Mouse (Mus musculus) lung, adult 2 months (tissue): ENCODE results near the gene Srebf2. TPM values are rescaled to one million over a fixed set of nuclear protein-coding genes. Genes with fewer than 3 reads are reported as not detected.

Experiments used
- DNase-seq: peaks from one replicate; pipeline ENCODE4 v3.0.0; 2022
- H3K4me1 ChIP-seq: fragments of 200-500 bp; 2 replicates; pipeline ENCODE4 v1.6.1; 2011; ENCODE audit warnings: low read length; ENCODE audit not compliant: control insufficient read depth, insufficient read depth
- H3K4me3 ChIP-seq: fragments of 200-500 bp; replicated peaks from 2 replicates; pipeline ENCODE3; 2011; ENCODE audit warnings: low read depth, mild to moderate bottlenecking, control low read depth, low read length; ENCODE audit errors: extremely low read depth
- CTCF ChIP-seq: fragments of 200-500 bp; IDR thresholded peaks from 2 replicates; pipeline ENCODE4 v1.5.1; 2011; ENCODE audit warnings: mild to moderate bottlenecking, low read length, control low read depth; ENCODE audit not compliant: insufficient read depth
- POLR2A ChIP-seq: fragments of 200-500 bp; IDR thresholded peaks from 2 replicates; pipeline ENCODE4 v1.6.1; 2011; ENCODE audit warnings: low read depth, mild to moderate bottlenecking, control low read depth, low read length, borderline replicate concordance; ENCODE audit errors: extremely low read depth
- WGBS: fragments of 180-500 bp; shearing (Covaris S2); methylation state at CpG from one replicate; pipeline ENCODE4 v1.1.7; 2018; 5-methylcytosine and 5-hydroxymethylcytosine counted together
- polyA plus RNA-seq: library from polyadenylated mRNA; depleted of rRNA; stranded (reverse); fragments of >200 nt; gene quantifications from 2 replicates; pipeline ENCODE4 v1.2.3, GENCODE M21; 2012

The Srebf2 gene
- polyA plus RNA-seq, 1 experiment = 261 TPM

DNA sequence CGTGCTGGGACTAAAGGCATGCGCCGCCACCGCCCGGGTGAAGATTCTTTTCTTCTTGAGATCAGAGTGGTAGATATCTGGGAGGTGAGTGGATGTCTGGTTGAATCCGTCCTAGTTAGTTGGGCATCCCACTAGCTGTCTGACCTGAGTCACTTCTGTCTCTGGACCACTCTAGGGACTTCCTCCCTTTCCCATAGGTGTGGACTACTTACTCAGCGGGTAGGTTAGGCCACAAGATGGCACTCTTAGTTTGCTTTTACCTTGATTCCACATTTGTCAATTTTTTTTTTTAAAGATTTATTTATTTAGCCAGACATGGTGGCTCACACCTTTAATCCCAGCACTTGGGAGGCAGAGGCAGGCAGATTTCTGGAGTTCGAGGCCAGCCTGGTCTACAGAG, 7.8 kb upstream of the Srebf2 start:
- no peak for TF ChIP-seq CTCF
- no peak for TF ChIP-seq POLR2A
- WGBS = 92% methylated on average over 8 of the region's 8 CpGs
- Histone ChIP-seq H3K4me1 (no peaks in the 10 kb centered on the region; the same call in 1 of the 2 replicates), H3K4me3 (no peak overlapping the region)
- DNase-seq = no peak

DNA sequence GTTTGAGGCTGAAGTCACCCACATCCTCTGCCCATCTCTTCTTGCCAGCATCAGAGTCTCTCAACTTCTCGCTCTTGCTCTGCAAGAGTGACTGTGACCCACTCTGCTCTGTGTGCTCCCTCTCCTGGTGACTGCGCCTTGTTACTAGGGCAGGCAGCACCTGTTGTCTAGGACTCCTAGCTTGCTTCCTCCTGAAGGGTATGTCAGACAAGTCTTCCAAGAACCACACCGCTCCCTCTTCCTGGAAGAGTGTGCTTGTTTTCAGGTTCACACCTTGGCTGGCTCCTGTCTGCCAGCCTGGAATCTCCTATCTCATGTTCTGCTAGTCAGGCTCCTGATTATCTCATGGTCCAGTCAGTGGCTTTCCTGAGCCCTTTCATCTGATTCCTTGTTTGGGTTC, 6.6 kb upstream of the Srebf2 start:
- no peak overlapping the region for H3K4me3 ChIP-seq
- no peak for DNase-seq
- 83% methylated on average over 3 of the region's 3 CpGs for WGBS
- no peaks in the 10 kb centered on the region; the same call in 1 of the 2 replicates for H3K4me1 ChIP-seq
- TF ChIP-seq POLR2A = no peak
- no peak for TF ChIP-seq CTCF

DNA sequence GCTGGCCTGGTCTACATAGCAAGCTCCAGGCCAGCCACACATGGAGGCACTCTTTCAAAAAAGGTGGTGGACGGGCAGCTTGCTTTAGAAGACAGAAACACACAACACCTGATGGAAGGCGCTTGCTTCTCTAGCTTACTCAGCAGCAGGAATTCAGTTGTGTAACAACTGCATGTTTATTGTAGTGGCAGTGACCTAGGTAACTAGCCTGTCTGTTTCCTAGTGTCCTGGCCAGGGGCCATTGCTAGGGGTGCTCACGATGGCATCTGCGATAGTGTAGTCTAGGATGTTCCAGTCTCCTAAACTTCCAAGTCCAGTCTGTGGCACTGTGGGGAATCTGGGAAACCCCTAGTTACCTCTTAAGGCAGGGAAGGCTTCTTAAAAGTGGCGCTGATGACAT, 2.8 kb upstream of the Srebf2 start:
- Histone ChIP-seq H3K4me1 (peaks cover 10% of the 10 kb centered on the region), H3K4me3 (no peak overlapping the region)
- no peak for TF ChIP-seq POLR2A
- TF ChIP-seq CTCF = no peak
- no peak for DNase-seq
- 60% methylated on average over 5 of the region's 5 CpGs for WGBS

DNA sequence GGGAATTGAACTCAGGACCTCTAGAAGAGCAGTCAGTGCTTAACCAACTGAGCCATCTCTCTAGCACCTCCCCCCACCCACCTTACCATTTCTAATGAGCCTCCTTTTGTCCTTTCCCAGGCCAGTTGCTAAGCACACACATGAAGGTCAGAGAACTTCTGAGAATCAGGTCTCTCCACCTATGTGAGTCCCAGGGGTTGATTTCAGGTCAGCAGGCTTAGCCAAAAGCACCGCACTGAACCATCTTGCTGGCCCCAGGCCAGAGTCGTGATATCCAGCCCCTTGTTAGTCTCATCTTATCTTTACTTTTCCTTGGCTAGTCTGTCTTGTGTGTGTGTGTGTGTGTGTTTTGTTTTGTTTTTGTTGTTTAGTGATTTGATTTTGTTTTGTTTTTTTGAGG, 1.6 kb upstream of the Srebf2 start:
- peaks cover 10% of the 10 kb centered on the region for H3K4me1 ChIP-seq
- H3K4me3 ChIP-seq = no peak overlapping the region
- WGBS = 39% methylated on average over 2 of the region's 2 CpGs
- DNase-seq = no peak
- TF ChIP-seq POLR2A (no peak), CTCF (no peak)

DNA sequence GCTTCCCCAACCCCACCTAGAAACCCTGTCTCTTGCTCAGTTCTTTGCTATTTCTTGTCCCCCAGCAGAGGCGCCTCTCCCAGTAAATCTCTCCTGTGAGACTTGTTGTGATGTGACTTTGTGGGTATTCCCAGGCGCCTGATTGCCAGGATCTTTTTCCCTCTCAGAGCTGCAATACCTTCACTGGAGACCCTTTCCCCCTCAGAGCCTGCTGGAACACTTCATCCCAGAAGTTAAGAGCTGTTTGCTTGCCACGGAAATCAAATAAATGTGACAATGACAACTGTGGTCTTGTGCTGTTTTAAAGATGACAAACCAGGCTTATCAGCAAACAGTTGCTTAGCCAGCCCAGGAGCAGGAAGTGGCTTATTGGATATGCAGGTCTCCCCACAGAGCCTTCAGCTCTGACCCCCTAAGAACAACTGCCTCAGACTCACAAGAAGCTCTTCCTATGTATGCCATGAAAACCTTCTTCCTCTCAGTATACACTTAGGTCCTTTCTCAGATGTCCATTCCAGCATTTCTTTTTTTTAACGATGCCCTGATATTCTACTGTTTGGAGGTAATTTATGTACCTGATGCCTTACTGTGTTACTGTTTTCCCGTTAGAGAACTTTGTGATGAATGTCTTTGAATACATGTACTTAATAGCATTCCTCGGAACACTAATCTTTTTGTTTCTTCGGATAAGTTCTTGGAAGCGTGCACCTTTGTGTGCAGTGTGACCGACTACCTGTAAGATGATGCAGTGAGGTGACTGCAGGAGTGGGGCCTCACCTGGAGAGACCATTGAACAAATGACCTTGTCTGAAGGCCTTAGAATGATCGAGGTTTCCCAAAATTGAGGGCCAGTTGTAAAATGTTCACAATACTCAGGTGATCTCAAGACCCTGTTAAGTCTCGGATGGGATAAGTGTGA, 871 bp upstream of the Srebf2 start:
- peak overlapping the region; percentile 68 for H3K4me3 ChIP-seq
- 21% methylated on average over 11 of the region's 11 CpGs for WGBS
- DNase-seq = no peak
- TF ChIP-seq CTCF (no peak), POLR2A (no peak)
- peaks cover 10% of the 10 kb centered on the region for H3K4me1 ChIP-seq

DNA sequence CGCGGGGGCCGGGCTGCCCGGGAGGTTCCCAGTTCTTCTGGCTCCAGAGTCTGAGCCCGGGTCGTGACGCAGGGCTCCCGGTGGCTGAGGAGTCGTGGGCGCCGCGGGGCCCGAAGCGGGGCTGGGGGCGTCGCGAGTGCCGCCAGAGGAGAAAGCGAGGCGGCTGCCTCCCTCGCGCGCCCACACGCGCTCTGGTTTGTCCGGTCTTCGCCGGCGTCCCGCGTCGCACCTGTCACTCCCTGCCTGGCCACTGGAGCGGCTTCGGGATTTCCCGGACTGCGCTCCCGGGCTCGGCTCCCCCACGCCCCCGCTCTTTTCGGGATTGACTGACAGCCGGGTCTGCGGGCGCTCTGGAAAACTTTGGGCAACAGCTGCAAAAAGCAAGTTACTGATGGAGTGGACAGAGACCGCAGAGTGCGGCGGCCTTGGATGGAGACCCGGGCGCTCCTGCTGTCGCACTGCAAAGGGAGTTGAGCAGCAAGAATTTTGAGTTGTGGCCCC, 680 bp downstream of the Srebf2 start:
- Histone ChIP-seq H3K4me3 (peak overlapping the region; percentile 82), H3K4me1 (peaks cover 10% of the 10 kb centered on the region)
- peak; percentile 67 for DNase-seq
- TF ChIP-seq CTCF (no peak), POLR2A (0 out of 2 replicates have a peak, but pooled peaks have one; percentile 16)
- 1% methylated on average over 50 of the region's 50 CpGs for WGBS

DNA sequence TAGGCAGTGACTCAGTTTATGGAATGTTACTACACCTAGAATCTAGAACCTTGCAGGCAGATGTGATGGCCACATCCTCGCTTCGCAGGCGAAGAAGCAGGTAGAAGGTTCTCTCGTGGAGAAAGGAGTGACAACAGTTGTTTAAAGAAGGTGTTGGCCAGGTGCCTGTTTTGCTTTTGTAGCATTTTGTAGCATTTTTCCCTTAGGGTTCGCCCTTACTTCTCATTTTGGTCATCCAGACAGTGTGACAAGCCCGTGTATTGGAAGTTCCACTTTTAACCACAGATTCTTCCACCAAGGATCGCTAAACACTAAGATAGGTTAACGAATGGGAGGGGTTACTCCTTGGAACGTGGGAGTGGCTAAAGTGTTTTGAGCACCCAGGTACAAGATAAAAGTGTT, 1.5 kb downstream of the Srebf2 start:
- DNase-seq = peak; percentile 39
- peak overlapping the region; percentile 59 for H3K4me3 ChIP-seq
- H3K4me1 ChIP-seq = peaks cover 10% of the 10 kb centered on the region
- 39% methylated on average over 9 of the region's 9 CpGs for WGBS
- no peak for TF ChIP-seq CTCF
- no peak for TF ChIP-seq POLR2A

DNA sequence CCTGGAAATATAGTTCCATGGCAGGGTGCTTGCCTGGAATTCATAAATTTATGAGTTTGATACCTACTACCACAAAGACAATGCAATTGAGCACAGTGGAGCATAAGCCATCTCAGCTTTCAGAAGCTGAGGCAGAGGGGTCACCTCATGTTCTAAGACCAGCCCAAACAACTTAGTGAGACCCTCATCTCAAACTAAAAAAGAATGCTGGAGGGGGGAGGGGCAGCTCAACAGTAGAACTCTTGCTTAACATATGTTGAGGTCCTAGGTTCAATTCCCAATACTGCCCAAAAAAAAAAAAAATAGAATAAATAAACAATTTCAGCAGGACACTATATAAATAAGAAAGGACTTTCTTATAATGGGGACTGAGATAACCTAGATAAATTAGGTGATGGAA, 3.1 kb downstream of the Srebf2 start:
- peaks cover 10% of the 10 kb centered on the region; the same call in 1 of the 2 replicates for H3K4me1 ChIP-seq
- no peak for DNase-seq
- no peak for TF ChIP-seq CTCF
- no peak for TF ChIP-seq POLR2A

DNA sequence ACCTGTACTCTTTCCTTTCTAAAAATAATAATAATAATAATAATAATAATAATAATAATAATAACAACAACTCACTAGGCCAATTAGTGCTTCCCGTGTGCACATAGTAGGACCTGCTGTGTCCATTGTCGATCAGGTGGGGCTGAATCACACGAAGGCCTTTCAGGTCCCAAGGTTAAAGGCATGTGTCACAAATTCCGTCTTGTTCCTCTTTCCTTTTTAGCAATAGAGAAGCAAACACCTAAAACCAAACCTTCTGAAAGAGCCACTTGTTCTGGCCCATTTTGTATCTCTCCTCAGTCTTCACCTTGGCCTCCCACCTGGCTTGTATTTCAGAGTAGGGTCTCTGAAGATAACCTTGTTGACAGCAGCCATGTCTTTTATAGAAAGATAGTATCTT, 4.2 kb downstream of the Srebf2 start:
- no peak for DNase-seq
- peaks cover 6% of the 10 kb centered on the region; the same call in 1 of the 2 replicates for H3K4me1 ChIP-seq
- WGBS = 85% methylated on average over 4 of the region's 4 CpGs
- TF ChIP-seq CTCF (no peak), POLR2A (no peak)
- H3K4me3 ChIP-seq = no peak overlapping the region

More for the DNA sequence above, 3.1 kb downstream of the Srebf2 start:
- no peak overlapping the region for H3K4me3 ChIP-seq
